Mouse (Mus musculus): ENCODE measurements at regions not wholly inside any gene's neighbourhood (a gene's known extent, or its start where the extent isn't known, plus 50 kb on each side); places are given as distances from the start of the nearest gene placed in this dataset.
"Not testable (repeated sequence)": the region's sequence is repeated elsewhere in the genome, so short reads cannot be mapped to it uniquely, and the experiment has no call there.

- no peak for DNase-seq (ENCODE audit: extremely low spot score in 1 of 2, low spot score in 1 of 2)
These were observed 817.8 kb downstream of the Gm9195 start for GRCm38 (mm10) chr14:71673837-71674236.

GRCm38 (mm10) chr14:71672481-71672880 is 819.2 kb downstream of the Gm9195 start:
- DNase-seq (ENCODE audit: extremely low spot score in 1 of 2, low spot score in 1 of 2): no peak

GRCm38 (mm10) chr14:71671994-71672393 is 819.6 kb downstream of the Gm9195 start:
- no peak for DNase-seq (ENCODE audit: extremely low spot score in 1 of 2, low spot score in 1 of 2)

GRCm38 (mm10) chr14:71670435-71670834 is 821.2 kb downstream of the Gm9195 start:
- DNase-seq (ENCODE audit: extremely low spot score in 1 of 2, low spot score in 1 of 2): peak; percentile 19 to 46

GRCm38 (mm10) chr14:71666656-71667055 is 825.0 kb downstream of the Gm9195 start:
- DNase-seq (ENCODE audit: extremely low spot score in 1 of 2, low spot score in 1 of 2): no peak

- DNase-seq (ENCODE audit: extremely low spot score in 1 of 2, low spot score in 1 of 2): no peak
These were observed 831.5 kb downstream of the Gm9195 start for GRCm38 (mm10) chr14:71660166-71660565.

- DNase-seq (ENCODE audit: extremely low spot score in 1 of 2, low spot score in 1 of 2): no peak
These were observed 836.6 kb downstream of the Gm9195 start for GRCm38 (mm10) chr14:71654785-71655627.

GRCm38 (mm10) chr14:71642536-71642935 is 849.1 kb downstream of the Gm9195 start:
- DNase-seq (ENCODE audit: extremely low spot score in 1 of 2, low spot score in 1 of 2): no peak

- no peak for DNase-seq (ENCODE audit: extremely low spot score in 1 of 2, low spot score in 1 of 2)
These were observed 852.6 kb downstream of the Gm9195 start for GRCm38 (mm10) chr14:71639083-71639482.

GRCm38 (mm10) chr14:71635091-71635490 is 856.5 kb downstream of the Gm9195 start:
- no peak for DNase-seq (ENCODE audit: extremely low spot score in 1 of 2, low spot score in 1 of 2)

- no peak for DNase-seq (ENCODE audit: extremely low spot score in 1 of 2, low spot score in 1 of 2)
These were observed 881.8 kb downstream of the Gm9195 start for GRCm38 (mm10) chr14:71609698-71610301.

- no peak for DNase-seq (ENCODE audit: extremely low spot score in 1 of 2, low spot score in 1 of 2)
These were observed 887.9 kb downstream of the Gm9195 start for GRCm38 (mm10) chr14:71603710-71604109.

- no peak for DNase-seq (ENCODE audit: extremely low spot score in 1 of 2, low spot score in 1 of 2)
These were observed 893.8 kb downstream of the Gm9195 start for GRCm38 (mm10) chr14:71597859-71598258.

GRCm38 (mm10) chr14:71588694-71589240 is 902.9 kb downstream of the Gm9195 start:
- DNase-seq (ENCODE audit: extremely low spot score in 1 of 2, low spot score in 1 of 2): no peak

- DNase-seq (ENCODE audit: extremely low spot score in 1 of 2, low spot score in 1 of 2): no peak
These were observed 903.6 kb downstream of the Gm9195 start for GRCm38 (mm10) chr14:71588006-71588405.

GRCm38 (mm10) chr14:71564816-71565215 is 926.8 kb downstream of the Gm9195 start:
- DNase-seq (ENCODE audit: extremely low spot score in 1 of 2, low spot score in 1 of 2): no peak

GRCm38 (mm10) chr14:71561906-71562305 is 929.7 kb downstream of the Gm9195 start:
- no peak for DNase-seq (ENCODE audit: extremely low spot score in 1 of 2, low spot score in 1 of 2)

GRCm38 (mm10) chr14:71554324-71554723 is 937.3 kb downstream of the Gm9195 start:
- not testable (repeated sequence) for DNase-seq (ENCODE audit: extremely low spot score in 1 of 2, low spot score in 1 of 2)

GRCm38 (mm10) chr14:71543580-71543979 is 943.9 kb upstream of the Fam160b2 start:
- DNase-seq (ENCODE audit: extremely low spot score in 1 of 2, low spot score in 1 of 2): no peak

GRCm38 (mm10) chr14:71532074-71532659 is 932.5 kb upstream of the Fam160b2 start:
- DNase-seq (ENCODE audit: extremely low spot score in 1 of 2, low spot score in 1 of 2): no peak

GRCm38 (mm10) chr14:71531298-71531697 is 931.7 kb upstream of the Fam160b2 start:
- no peak for DNase-seq (ENCODE audit: extremely low spot score in 1 of 2, low spot score in 1 of 2)

Data from layer of hippocampus, postnatal 25 days (tissue).